12 mouse cellular contexts compared by ENCODE assay signal in genomic region chr9:32730656-32731590, GRCm38 (mm10).
DNase-seq lines count a peak whose midpoint lies in the region; ATAC-seq and TF ChIP-seq lines count a peak whose summit lies in the region.
"Had no signal": no experiment of that assay in that cellular context is flagged by ENCODE, and none has a peak within 500 bp of the region (broad histone marks: within the 10 kb centered on the region; RNA-seq: fewer than 3 reads in every experiment).

No protein-coding gene starts in this region.

- TF ChIP-seq CTCF in thymus, adult 2 months (IDR thresholded peaks at IDR 0.05; ENCODE audit: borderline replicate concordance, control insufficient read depth, extremely low read depth, insufficient read depth, low read length, poor library complexity) = no peak
- no peak for TF ChIP-seq CTCF in lung, adult 2 months (IDR thresholded peaks at IDR 0.05; ENCODE audit: insufficient read depth, low read length)

- WGBS in thymus, adult 2 months = 86% methylated on average over 13 of the region's 13 CpGs
- WGBS in lung, adult 2 months = 39% methylated on average over 13 of the region's 13 CpGs

- H3K36me3 ChIP-seq in thymus, adult 2 months (ENCODE audit: control insufficient read depth, insufficient read depth, low read length) = peaks cover 94% of the 10 kb centered on the region

- H3K4me1 ChIP-seq in thymus, adult 2 months (replicated peaks; ENCODE audit: control insufficient read depth, insufficient read depth, low read length) = peaks cover 48% of the 10 kb centered on the region
- H3K4me1 ChIP-seq in lung, adult 2 months (ENCODE audit: control insufficient read depth, insufficient read depth, low read length) = peaks cover 33% of the 10 kb centered on the region

- peak overlapping the region; percentile 81 for H3K27ac ChIP-seq in thymus, adult 2 months (ENCODE audit: control insufficient read depth, insufficient read depth, low read length)
- H3K27ac ChIP-seq: kidney, postnatal 0 days had no signal

- no peak overlapping the region for H3K4me3 ChIP-seq in thymus, adult 2 months (ENCODE audit: control insufficient read depth, insufficient read depth, low read length)
- H3K4me3 ChIP-seq in lung, adult 2 months (replicated peaks; ENCODE audit: extremely low read depth, low read depth, low read length) = no peak overlapping the region

- H3K27me3 ChIP-seq in thymus, adult 2 months (ENCODE audit: control insufficient read depth, insufficient read depth, low read length) = no peaks in the 10 kb centered on the region

- no peak for TF ChIP-seq POLR2A in thymus, adult 2 months (IDR thresholded peaks at IDR 0.05; ENCODE audit: control insufficient read depth, extremely low read depth, insufficient read depth, low read length, poor library complexity)
- TF ChIP-seq POLR2A in lung, adult 2 months (IDR thresholded peaks at IDR 0.05; ENCODE audit: borderline replicate concordance, extremely low read depth, low read depth, low read length) = no peak

- ATAC-seq in inflammation-experienced regulatory T-cells, adult 6 months = no peak
- ATAC-seq: forebrain, embryonic 14.5 days had no signal

- DNase-seq in gastrocnemius, adult 18-20 months (ENCODE audit: low spot score) = peak; percentile 80
- no peak for DNase-seq in gastrocnemius, postnatal 10 days
- no peak for DNase-seq in thymus, adult 2 months
- DNase-seq in thymus, postnatal 14 days = no peak
- peak; percentile 45 for DNase-seq in lung, adult 2 months
- DNase-seq in left cerebral cortex, adult 11 months (ENCODE audit: low spot score) = no peak
- DNase-seq in Muller cell, postnatal 12 days (ENCODE audit: inconsistent ontology term) = no peak
- DNase-seq: cerebellum, adult 11-12 months; spleen, adult 18-20 months had no signal

Comparison
In these comparisons a context has a peak if more than half of its experiments do, and no peak if none do; other contexts are left out.
1. DNase-seq: peak in gastrocnemius, adult 18-20 months (single experiment) and lung, adult 2 months (single experiment); none in gastrocnemius, postnatal 10 days (single experiment), thymus, adult 2 months (single experiment), thymus, postnatal 14 days (single experiment), left cerebral cortex, adult 11 months (single experiment) and Muller cell, postnatal 12 days (single experiment).